Mouse (Mus musculus) spleen, postnatal 14 days (tissue): ENCODE measurements around the gene Pax8.

Source experiments
- DNase-seq, 2 experiments: peaks; one replicate each; pipeline ENCODE4 v3.0.0; 2021 to 2022; ENCODE audit warnings: low spot score in 2 of 2

Gene Pax8

GRCm38 (mm10) chr2:24416668-24417067 is 58.7 kb downstream of the Pax8 start:
- no peak for DNase-seq

GRCm38 (mm10) chr2:24413677-24414076 is 61.7 kb downstream of the Pax8 start:
- DNase-seq, result no peak

- no peak for DNase-seq
These were observed 62.2 kb downstream of the Pax8 start for GRCm38 (mm10) chr2:24413172-24413571.

- DNase-seq, result peak in 1 of 2 experiments; percentile 41
These were observed 66.2 kb downstream of the Pax8 start for GRCm38 (mm10) chr2:24409166-24409565.

- no peak for DNase-seq
These were observed 67.5 kb downstream of the Pax8 start for GRCm38 (mm10) chr2:24407701-24408485.

GRCm38 (mm10) chr2:24405345-24406012 is 69.9 kb downstream of the Pax8 start:
- DNase-seq, result peak in 1 of 2 experiments; percentile 52

GRCm38 (mm10) chr2:24400711-24401110 is 74.7 kb downstream of the Pax8 start:
- no peak for DNase-seq

- no peak for DNase-seq
These were observed 78.3 kb downstream of the Pax8 start for GRCm38 (mm10) chr2:24397115-24397514.

- no peak for DNase-seq
These were observed 82.1 kb downstream of the Pax8 start for GRCm38 (mm10) chr2:24393251-24393650.

- DNase-seq, result no peak
These were observed 87.8 kb downstream of the Pax8 start for GRCm38 (mm10) chr2:24387361-24388283.

GRCm38 (mm10) chr2:24386964-24387320 is 88.5 kb downstream of the Pax8 start:
- DNase-seq, result no peak

GRCm38 (mm10) chr2:24386158-24386963 is 89.0 kb downstream of the Pax8 start:
- DNase-seq, result peak; percentile 49 to 55

GRCm38 (mm10) chr2:24385111-24385961 is 90.1 kb downstream of the Pax8 start:
- peak; percentile 55 to 68 for DNase-seq

- DNase-seq, result no peak
These were observed 91.0 kb downstream of the Pax8 start for GRCm38 (mm10) chr2:24384393-24384792.

- no peak for DNase-seq
These were observed 91.8 kb downstream of the Pax8 start for GRCm38 (mm10) chr2:24383636-24384035.

- no peak for DNase-seq
These were observed 92.8 kb downstream of the Pax8 start for GRCm38 (mm10) chr2:24382456-24383230.

- DNase-seq, result no peak
These were observed 96.5 kb downstream of the Pax8 start for GRCm38 (mm10) chr2:24378747-24379450.
